Mouse (Mus musculus): ENCODE measurements around the gene Hbq1b.
"Not testable (repeated sequence)": the region's sequence is repeated elsewhere in the genome, so short reads cannot be mapped to it uniquely, and the experiment has no call there.

The Hbq1b gene

GRCm38 (mm10) chr11:32286695-32287492 lies at the start of gene Hbq1b:
TSS of gene Hbq1b (plus strand) at chr11:32286965.
- in situ Hi-C loops (cut with MboI; ENCODE audit: low pct_unique_long_range_greater_than_20kb in 1 of 2, low sequenced_read_pairs in 2 of 2, unreplicated experiment in 1 of 2), result not testable (repeated sequence)

DNA sequence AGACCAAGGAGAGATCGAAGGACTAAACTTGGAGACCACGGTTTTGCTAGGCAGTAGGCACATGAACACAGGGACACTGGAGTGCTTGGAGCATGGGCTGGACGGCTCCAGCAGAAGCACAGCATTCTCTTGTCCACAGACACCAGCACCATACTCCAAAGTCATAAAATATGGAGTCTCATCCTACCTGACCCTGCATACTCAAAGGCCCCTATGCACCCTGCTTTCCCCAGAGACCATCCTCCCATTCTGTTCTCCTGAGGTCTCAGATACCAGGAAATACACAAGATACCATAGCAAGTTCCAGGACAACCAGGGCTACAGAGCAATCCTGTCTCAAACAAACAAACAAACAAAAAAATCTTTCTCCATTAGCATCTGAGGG lies 49.4 kb upstream of the Hbq1b start:
- in situ Hi-C loops (cut with MboI; ENCODE audit: low pct_unique_long_range_greater_than_20kb in 1 of 2, low sequenced_read_pairs in 2 of 2, unreplicated experiment in 1 of 2), result no loop called here

GRCm38 (mm10) chr11:32238093-32238860 lies 48.5 kb upstream of the Hbq1b start:
- in situ Hi-C loops (cut with MboI; ENCODE audit: low pct_unique_long_range_greater_than_20kb in 1 of 2, low sequenced_read_pairs in 2 of 2, unreplicated experiment in 1 of 2), result no loop called here

GRCm38 (mm10) chr11:32241391-32241790 lies 45.4 kb upstream of the Hbq1b start:
- in situ Hi-C loops (cut with MboI; ENCODE audit: low pct_unique_long_range_greater_than_20kb in 1 of 2, low sequenced_read_pairs in 2 of 2, unreplicated experiment in 1 of 2), result no loop called here

DNA sequence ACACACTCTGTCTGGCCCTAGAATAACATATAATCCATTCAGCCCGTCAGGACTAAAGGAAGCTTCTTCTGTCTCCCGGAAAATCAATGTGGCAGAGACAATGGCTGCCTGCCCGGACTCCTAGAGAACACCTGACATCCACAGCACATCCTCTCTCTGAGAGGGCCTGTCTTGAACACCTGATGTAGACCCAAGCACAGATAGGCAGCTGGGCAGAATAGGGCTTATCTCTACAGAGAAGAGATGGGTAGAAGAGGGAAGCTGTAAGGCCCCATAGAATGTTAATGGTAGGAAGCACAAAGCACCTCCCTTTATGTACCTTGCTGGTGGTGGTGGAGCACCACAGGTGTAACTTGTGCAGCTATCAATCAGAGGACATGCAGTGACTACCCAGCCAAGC lies 44.6 kb upstream of the Hbq1b start:
- in situ Hi-C loops (cut with MboI; ENCODE audit: low pct_unique_long_range_greater_than_20kb in 1 of 2, low sequenced_read_pairs in 2 of 2, unreplicated experiment in 1 of 2), result no loop called here

DNA sequence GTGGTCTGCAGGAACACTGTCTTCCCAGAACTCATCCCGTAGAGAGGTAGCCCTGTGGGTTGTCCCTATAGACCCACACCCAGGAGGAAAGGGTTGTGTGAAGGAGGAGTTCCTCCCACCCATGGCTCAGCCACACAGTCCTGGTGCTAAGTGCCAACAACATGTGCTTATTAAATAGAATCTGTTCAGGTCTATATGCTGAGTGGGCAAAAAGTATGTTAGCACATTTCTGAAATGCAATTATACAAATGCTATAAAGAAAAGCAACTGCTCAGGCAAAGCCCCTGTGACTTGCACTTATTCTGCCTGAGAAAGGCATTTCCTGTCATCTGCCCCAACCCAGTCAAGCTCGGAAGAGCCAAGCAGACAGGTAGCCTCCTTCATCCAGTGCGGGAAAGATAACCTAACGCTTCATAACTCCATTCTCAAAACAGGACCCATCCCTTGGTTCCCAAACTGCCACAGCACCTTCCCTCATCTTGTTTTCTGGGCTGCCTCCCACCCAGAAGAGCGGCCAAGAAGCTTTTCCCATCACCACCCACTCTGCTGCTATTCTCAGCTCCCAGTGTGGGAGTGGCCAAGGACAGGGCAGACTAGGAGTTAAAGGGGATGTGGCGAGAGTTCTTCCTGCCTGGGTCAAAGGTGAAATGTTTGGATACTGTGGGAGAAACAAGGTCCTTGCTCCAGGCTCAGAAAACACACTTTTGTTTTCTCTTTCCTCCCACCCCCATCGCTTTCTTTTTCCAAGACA lies 43.4 kb upstream of the Hbq1b start:
- in situ Hi-C loops (cut with MboI; ENCODE audit: low pct_unique_long_range_greater_than_20kb in 1 of 2, low sequenced_read_pairs in 2 of 2, unreplicated experiment in 1 of 2), result no loop called here

DNA sequence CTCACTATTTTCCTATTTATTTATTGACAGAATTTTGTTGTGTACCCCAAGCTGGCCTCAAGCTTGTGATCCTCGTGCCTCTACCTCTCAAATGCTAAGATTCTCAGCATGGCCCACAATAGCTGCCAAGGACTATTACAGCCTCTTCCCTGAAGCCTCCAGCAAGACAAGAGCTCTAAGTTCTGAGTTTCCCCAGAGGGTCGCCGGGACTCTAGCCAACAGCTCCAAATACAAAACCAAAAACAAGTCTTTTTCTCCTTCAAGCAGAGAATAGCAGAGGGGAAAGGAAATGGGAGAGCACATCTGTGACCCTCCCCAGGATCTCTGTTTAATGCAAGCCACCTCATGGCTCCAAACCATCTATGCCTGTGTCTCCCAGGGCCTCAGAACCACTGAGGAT lies 42.7 kb upstream of the Hbq1b start:
- in situ Hi-C loops (cut with MboI; ENCODE audit: low pct_unique_long_range_greater_than_20kb in 1 of 2, low sequenced_read_pairs in 2 of 2, unreplicated experiment in 1 of 2), result no loop called here

GRCm38 (mm10) chr11:32244617-32245016 lies 42.1 kb upstream of the Hbq1b start:
- in situ Hi-C loops (cut with MboI; ENCODE audit: low pct_unique_long_range_greater_than_20kb in 1 of 2, low sequenced_read_pairs in 2 of 2, unreplicated experiment in 1 of 2), result no loop called here

GRCm38 (mm10) chr11:32245614-32246013 lies 41.2 kb upstream of the Hbq1b start:
- in situ Hi-C loops (cut with MboI; ENCODE audit: low pct_unique_long_range_greater_than_20kb in 1 of 2, low sequenced_read_pairs in 2 of 2, unreplicated experiment in 1 of 2), result no loop called here

GRCm38 (mm10) chr11:32247068-32247467 lies 39.7 kb upstream of the Hbq1b start:
- in situ Hi-C loops (cut with MboI; ENCODE audit: low pct_unique_long_range_greater_than_20kb in 1 of 2, low sequenced_read_pairs in 2 of 2, unreplicated experiment in 1 of 2), result no loop called here

DNA sequence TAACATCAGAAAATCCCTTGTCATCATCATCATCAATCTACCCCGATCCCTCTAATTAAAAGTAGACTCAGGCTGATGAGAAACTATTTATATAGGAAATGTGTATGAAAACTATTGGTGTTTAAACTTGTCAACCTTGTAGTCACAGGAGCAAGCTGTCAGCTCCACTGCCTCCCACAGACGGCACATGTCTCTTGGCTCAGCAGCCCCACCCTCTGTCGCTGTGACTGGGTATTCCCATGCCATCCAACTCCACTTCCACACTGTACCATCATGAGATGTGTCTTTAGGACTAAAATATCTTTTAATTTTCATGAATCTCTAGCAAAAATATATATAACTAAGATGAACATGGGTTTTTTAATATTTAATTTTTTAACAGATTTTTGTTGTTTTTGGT lies 38.4 kb upstream of the Hbq1b start:
- in situ Hi-C loops (cut with MboI; ENCODE audit: low pct_unique_long_range_greater_than_20kb in 1 of 2, low sequenced_read_pairs in 2 of 2, unreplicated experiment in 1 of 2), result no loop called here

DNA sequence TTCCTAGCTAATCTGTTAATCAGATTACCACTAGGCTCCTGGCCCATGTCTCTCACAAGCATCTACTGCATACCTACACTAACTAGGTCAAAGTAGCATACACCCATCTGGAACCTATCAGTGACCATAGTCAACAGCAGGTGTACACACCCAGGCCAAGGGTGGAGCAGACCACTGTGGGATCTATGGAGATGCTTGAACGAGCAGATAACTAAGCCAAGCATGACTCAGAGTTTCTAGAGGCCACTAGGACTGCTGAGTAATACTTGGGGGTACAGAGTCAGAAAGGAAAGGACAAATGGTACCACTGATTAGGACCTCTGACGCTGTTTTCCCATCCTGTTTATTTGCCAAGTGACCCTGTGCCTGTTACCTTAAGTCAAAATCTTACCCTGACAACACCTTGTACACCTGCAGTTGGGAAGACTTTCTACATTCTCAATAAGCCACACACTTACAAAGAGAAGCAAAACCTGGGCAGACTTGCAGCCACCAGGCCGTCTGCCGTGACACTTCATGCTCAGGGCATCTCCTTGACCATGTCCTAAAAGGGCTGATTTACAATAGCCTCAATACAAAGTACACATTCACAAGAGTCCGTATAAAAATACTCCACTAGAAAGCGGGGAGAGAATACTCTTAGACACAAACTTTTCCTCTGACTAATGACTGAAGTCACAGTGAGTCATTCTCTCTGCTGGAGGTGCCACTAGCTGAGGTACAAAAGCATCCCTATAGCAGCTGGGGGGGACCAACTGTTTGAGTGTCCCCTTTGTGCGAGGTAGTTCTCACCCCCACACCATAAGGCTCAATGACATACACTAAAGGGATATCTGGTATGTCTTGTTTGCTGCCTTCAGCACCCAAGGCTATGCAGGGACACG lies 35.6 kb upstream of the Hbq1b start:
- in situ Hi-C loops (cut with MboI; ENCODE audit: low pct_unique_long_range_greater_than_20kb in 1 of 2, low sequenced_read_pairs in 2 of 2, unreplicated experiment in 1 of 2), result no loop called here

- in situ Hi-C loops (cut with MboI; ENCODE audit: low pct_unique_long_range_greater_than_20kb in 1 of 2, low sequenced_read_pairs in 2 of 2, unreplicated experiment in 1 of 2), result no loop called here
Measured at GRCm38 (mm10) chr11:32253121-32253520, 33.6 kb upstream of the Hbq1b start.

GRCm38 (mm10) chr11:32256146-32256545 lies 30.6 kb upstream of the Hbq1b start:
- in situ Hi-C loops (cut with MboI; ENCODE audit: low pct_unique_long_range_greater_than_20kb in 1 of 2, low sequenced_read_pairs in 2 of 2, unreplicated experiment in 1 of 2), result no loop called here

GRCm38 (mm10) chr11:32256566-32256965 lies 30.2 kb upstream of the Hbq1b start:
- in situ Hi-C loops (cut with MboI; ENCODE audit: low pct_unique_long_range_greater_than_20kb in 1 of 2, low sequenced_read_pairs in 2 of 2, unreplicated experiment in 1 of 2), result no loop called here

- in situ Hi-C loops (cut with MboI; ENCODE audit: low pct_unique_long_range_greater_than_20kb in 1 of 2, low sequenced_read_pairs in 2 of 2, unreplicated experiment in 1 of 2), result no loop called here
Measured at GRCm38 (mm10) chr11:32262674-32263415, 23.9 kb upstream of the Hbq1b start.

GRCm38 (mm10) chr11:32265117-32265738 lies 21.5 kb upstream of the Hbq1b start:
- in situ Hi-C loops (cut with MboI; ENCODE audit: low pct_unique_long_range_greater_than_20kb in 1 of 2, low sequenced_read_pairs in 2 of 2, unreplicated experiment in 1 of 2), result no loop called here

All from mouse embryonic stem cell (cell line).